Mouse (Mus musculus) hindbrain, embryonic 15.5 days (tissue): ENCODE data around the gene Abca17. TPM values are rescaled to one million over a fixed set of nuclear protein-coding genes. Genes with fewer than 3 reads are reported as not detected.

ENCODE experiments used
- ATAC-seq: fragments of 200-750 bp; cut with Nextera tagmentation; 2 replicates; pipeline ENCODE4 v1.8.0; 2017; ENCODE audit warnings: low read depth, moderate number of reproducible peaks, moderate TSS enrichment; ENCODE audit not compliant: low FRiP score
- H3K27ac ChIP-seq: fragments of 300-500 bp; sonication (generic); replicated peaks from 2 replicates; pipeline ENCODE4 v1.5.1; 2015; ENCODE audit warnings: mild to moderate bottlenecking, inconsistent platforms
- H3K27me3 ChIP-seq: fragments of 300-500 bp; sonication (generic); 2 replicates; pipeline ENCODE4 v1.6.1; 2015; ENCODE audit warnings: control low read depth, inconsistent platforms
- H3K36me3 ChIP-seq: fragments of 300-500 bp; sonication (generic); 2 replicates; pipeline ENCODE4 v1.6.1; 2015; ENCODE audit warnings: control low read depth, inconsistent platforms
- H3K4me1 ChIP-seq: fragments of 300-500 bp; sonication (generic); replicated peaks from 2 replicates; pipeline ENCODE4 v1.6.1; 2015; ENCODE audit warnings: control low read depth, inconsistent platforms
- H3K4me2 ChIP-seq: fragments of 300-500 bp; sonication (generic); 2 replicates; pipeline ENCODE4 v1.6.1; 2015; ENCODE audit warnings: moderate library complexity, mild to moderate bottlenecking, inconsistent platforms
- H3K4me3 ChIP-seq: fragments of 300-500 bp; sonication (generic); 2 replicates; pipeline ENCODE4 v1.5.1; 2015; ENCODE audit warnings: mild to moderate bottlenecking, inconsistent platforms
- H3K9ac ChIP-seq: fragments of 300-500 bp; sonication (generic); 2 replicates; pipeline ENCODE4 v1.6.1; 2015; ENCODE audit warnings: inconsistent platforms
- H3K9me3 ChIP-seq: fragments of 300-500 bp; sonication (generic); 2 replicates; pipeline ENCODE4 v1.6.1; 2016; ENCODE audit warnings: control low read depth, inconsistent platforms
- WGBS: fragments of 180-500 bp; shearing (Covaris S2); methylation state at CpG from one replicate; pipeline ENCODE4 v1.1.7; 2015; 5-methylcytosine and 5-hydroxymethylcytosine counted together
- polyA plus RNA-seq: library from polyadenylated mRNA; unstranded; fragments of >200 nt; fragmentation: Nextera tagmentation; extraction: Ambion mirVana; gene quantifications from 2 replicates; pipeline ENCODE4 v1.2.1, GENCODE M21; 2015

Abca17 gene
- polyA plus RNA-seq = 0.48 and 1.1 TPM in 2 replicates

DNA sequence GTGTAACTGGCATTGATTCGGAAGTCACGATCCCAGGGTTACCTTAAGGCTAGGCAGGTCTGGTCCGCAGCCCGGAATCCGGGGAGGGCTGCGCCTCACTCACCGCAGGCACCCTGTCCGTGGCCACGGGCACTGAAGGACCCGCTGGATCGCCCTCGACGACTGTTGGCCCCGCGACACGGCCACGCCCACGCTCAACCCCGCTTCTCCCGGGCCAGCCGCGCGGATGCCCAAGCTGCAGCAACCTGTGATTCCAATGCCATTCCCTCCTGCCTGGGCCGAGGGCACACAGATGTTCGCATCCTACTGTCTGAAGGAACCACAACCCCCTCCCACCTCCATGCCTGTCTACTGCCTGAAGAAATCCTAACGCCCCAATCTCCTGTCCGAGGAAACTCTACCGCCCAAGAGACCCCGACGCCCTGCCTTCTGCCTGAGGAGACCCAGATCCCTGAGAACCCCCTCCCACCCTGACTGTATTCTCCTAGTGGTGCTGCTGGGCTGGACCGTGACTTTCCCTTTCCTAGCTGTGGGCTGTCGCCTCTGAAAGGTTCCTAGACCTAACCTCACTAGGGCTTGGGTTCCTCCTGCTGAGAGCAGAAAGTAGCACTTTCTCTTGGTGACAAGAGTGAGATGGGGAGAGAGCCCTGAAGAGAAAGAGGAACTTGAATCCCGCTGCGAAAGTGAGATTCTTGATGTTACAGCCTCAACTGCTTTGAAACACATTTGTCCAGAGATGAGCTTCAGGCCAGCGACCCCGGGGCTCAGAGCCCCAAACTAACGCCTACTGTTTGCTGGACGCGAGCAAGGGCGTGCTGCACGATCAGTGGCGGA, at the start of gene Abca17:
Gene Abca17, minus strand, starts transcription at position 143 of the 834 bp plus-strand sequence.
- Histone ChIP-seq H3K4me1 (peaks cover 39% of the 10 kb centered on the region), H3K36me3 (no peaks in the 10 kb centered on the region), H3K27ac (peak within 1 kb of the TSS; percentile 84), H3K4me2 (peak within 1 kb of the TSS; percentile 92), H3K9ac (peak within 1 kb of the TSS; percentile 92), H3K9me3 (no peaks in the 10 kb centered on the region), H3K4me3 (peak within 1 kb of the TSS; percentile 86), H3K27me3 (no peaks in the 10 kb centered on the region)
- ATAC-seq = 0 out of 2 replicates have a peak, but pooled peaks have one; percentile 15
- 3% methylated on average over 42 of the region's 42 CpGs for WGBS

DNA sequence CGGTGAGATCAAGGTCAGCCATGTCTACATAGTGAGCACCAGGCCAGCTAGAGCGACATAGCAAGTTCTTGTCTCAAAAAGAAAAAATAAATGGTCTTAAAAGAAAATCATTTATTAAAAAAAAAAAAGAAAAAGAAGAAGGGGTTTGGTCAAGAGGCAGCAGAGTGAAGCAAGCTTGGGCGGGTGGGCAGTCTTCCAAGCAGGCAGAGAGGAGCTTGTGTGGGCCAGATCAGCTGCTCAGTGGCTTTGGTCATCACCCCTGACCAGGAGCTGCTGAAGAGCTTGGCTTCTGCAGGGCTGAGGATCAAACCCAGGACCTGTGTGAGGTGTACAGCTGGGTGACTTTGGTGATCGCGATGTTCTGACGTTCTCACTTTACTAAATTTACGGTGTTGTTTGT, 43.6 kb upstream of the Abca17 start:
- Histone ChIP-seq H3K36me3 (peaks cover 42% of the 10 kb centered on the region), H3K27me3 (no peaks in the 10 kb centered on the region), H3K4me3 (no peak overlapping the region), H3K27ac (no peak overlapping the region), H3K4me1 (no peaks in the 10 kb centered on the region), H3K9ac (no peak overlapping the region), H3K4me2 (no peak overlapping the region), H3K9me3 (no peaks in the 10 kb centered on the region)
- no peak for ATAC-seq
- 90% methylated on average over 7 of the region's 7 CpGs for WGBS

DNA sequence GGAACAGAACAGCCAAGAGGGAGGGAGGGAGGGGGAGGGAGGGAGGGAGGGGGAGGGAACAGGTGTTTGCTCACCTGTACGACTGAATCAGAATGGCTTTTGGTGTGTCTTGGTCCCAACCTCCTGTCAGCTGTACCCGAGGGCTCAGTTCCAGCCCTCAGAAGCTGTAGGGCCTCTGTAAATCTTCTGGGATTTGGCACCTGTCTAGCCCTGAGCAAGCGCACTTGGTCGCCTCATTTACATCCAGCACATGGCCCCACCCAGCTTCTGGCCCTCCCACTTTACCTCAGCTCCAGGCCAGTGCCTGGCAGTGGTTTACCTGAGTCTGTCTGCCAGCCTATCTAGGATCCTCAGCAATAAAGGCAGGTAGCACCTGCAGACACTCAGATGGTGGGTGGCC, 42.7 kb upstream of the Abca17 start:
- Histone ChIP-seq H3K9ac (no peak overlapping the region), H3K4me2 (no peak overlapping the region), H3K4me1 (no peaks in the 10 kb centered on the region), H3K36me3 (peaks cover 48% of the 10 kb centered on the region), H3K27me3 (no peaks in the 10 kb centered on the region), H3K27ac (no peak overlapping the region), H3K9me3 (no peaks in the 10 kb centered on the region), H3K4me3 (no peak overlapping the region)
- ATAC-seq = no peak
- 46% methylated on average over 4 of the region's 4 CpGs for WGBS

DNA sequence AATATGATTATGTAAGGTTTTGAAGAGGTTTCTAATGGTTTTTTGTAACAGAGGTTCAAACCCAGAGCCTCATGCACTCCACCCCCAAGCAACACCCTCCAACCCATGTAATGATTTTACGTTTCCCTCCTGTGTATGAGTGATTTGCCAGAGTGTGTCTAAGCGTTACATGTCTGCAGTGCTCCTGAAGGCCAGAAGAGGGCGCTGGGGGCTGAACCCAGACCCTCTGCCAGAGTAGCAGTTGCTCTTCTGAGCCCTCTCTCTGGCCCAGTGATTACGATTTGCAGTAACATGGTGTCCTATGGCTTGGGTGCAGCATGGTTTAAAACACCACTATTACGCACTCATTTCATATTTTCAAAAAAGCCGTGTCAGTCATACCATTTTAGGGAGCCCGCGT, 40.3 kb upstream of the Abca17 start:
- peaks cover 58% of the 10 kb centered on the region for H3K36me3 ChIP-seq
- H3K27me3 ChIP-seq = no peaks in the 10 kb centered on the region
- H3K4me3 ChIP-seq = no peak overlapping the region
- H3K4me1 ChIP-seq = no peaks in the 10 kb centered on the region
- no peak overlapping the region for H3K4me2 ChIP-seq
- no peak overlapping the region for H3K27ac ChIP-seq
- no peak overlapping the region for H3K9ac ChIP-seq
- 66% methylated on average over 8 of the region's 8 CpGs for WGBS
- no peak for ATAC-seq
- H3K9me3 ChIP-seq = no peaks in the 10 kb centered on the region

DNA sequence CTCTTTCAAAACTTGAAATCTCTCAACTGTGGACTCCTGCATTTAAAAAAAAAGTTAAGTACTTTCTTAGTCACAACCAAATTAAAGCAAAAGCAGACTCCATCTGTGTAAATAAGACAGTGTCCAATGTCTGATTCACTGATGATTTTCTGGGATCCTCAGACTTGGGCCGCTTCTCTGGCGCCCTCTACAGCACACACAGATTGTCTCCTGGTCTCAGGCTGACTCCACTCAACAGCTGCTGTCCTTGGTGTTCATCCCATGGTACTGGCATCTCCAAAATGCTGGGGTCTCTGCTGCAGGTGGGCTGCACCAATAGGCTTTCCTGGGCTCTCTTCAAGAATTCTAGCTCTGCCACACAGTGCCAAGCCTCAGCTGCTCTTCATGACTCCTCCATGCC, 39.0 kb upstream of the Abca17 start:
- H3K27ac ChIP-seq = no peak overlapping the region
- H3K4me1 ChIP-seq = no peaks in the 10 kb centered on the region
- no peak overlapping the region for H3K9ac ChIP-seq
- no peaks in the 10 kb centered on the region for H3K9me3 ChIP-seq
- no peak overlapping the region for H3K4me2 ChIP-seq
- WGBS = 5% methylated on average over 2 of the region's 2 CpGs
- no peak for ATAC-seq
- H3K4me3 ChIP-seq = no peak overlapping the region
- no peaks in the 10 kb centered on the region for H3K27me3 ChIP-seq
- peaks cover 66% of the 10 kb centered on the region for H3K36me3 ChIP-seq

DNA sequence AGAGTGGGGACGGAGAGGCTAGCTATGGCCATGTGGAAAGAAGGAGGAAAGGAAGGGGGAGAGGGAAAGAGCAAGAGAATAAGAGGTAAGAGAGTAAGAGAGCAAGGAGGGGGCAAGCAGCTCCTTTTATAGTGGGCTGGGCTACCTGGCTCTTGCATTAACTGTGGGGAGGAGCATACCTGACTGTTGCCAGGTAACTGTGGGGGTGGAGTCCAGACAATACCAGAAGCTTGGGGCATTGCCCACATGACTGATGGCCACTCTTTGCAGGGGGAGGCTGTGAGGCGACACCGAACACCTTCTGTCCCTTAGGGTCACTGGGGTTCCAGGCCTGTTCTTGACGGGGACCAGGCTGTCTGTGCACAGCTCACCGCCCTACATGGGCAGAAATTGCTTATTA, 37.8 kb upstream of the Abca17 start:
- 86% methylated on average over 5 of the region's 5 CpGs for WGBS
- Histone ChIP-seq H3K4me3 (no peak overlapping the region), H3K36me3 (peaks cover 70% of the 10 kb centered on the region), H3K4me2 (no peak overlapping the region), H3K9ac (no peak overlapping the region), H3K27ac (no peak overlapping the region), H3K9me3 (no peaks in the 10 kb centered on the region), H3K27me3 (no peaks in the 10 kb centered on the region), H3K4me1 (no peaks in the 10 kb centered on the region)
- ATAC-seq = no peak

DNA sequence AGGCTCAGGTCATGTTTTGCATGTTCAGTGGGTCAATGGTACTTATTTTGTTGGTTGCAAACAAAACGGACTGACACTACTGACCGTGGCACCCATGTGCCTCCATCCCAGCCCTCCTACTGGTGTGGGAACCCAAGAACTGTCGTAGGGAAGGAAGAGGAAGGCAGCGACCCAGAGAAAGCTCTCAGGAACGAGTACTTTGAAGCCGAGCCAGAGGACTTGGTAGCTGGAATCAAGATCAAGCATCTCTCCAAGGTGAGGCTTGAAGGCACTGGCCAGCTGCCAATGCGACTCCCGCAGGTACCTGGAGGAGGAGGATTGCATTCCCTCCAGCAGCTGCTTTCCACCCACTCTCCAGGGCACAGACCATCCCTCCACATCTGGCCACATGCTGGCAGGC, 32.9 kb upstream of the Abca17 start:
- 85% methylated on average over 8 of the region's 8 CpGs for WGBS
- ATAC-seq = no peak
- Histone ChIP-seq H3K9me3 (no peaks in the 10 kb centered on the region), H3K4me3 (no peak overlapping the region), H3K9ac (no peak overlapping the region), H3K36me3 (peaks cover 81% of the 10 kb centered on the region), H3K4me2 (no peak overlapping the region), H3K27me3 (no peaks in the 10 kb centered on the region), H3K4me1 (no peaks in the 10 kb centered on the region), H3K27ac (no peak overlapping the region)

DNA sequence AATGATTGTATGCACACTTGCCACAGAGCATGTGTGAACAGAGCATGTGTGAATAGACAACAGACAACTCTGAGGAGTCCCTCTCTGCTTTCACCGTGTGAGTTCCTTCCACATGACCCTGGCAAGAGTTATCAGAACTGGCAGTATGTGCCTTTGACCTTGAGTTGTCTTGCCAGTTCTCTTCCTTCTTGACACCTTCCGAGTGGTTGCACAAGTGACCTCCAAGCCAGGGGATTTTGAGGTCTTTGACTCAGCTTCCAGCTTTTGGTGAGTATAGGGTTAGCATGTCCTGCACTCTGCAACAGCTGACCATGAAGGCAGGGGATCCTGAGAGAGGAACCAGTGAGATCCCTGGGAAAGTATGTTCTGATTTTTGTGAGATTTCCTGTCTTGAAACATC, 27.6 kb upstream of the Abca17 start:
- H3K9me3 ChIP-seq = no peaks in the 10 kb centered on the region
- ATAC-seq = no peak
- 97% methylated on average over 2 of the region's 2 CpGs for WGBS
- no peak overlapping the region for H3K27ac ChIP-seq
- H3K9ac ChIP-seq = no peak overlapping the region
- H3K36me3 ChIP-seq = peaks cover 71% of the 10 kb centered on the region
- H3K27me3 ChIP-seq = no peaks in the 10 kb centered on the region
- H3K4me1 ChIP-seq = no peaks in the 10 kb centered on the region
- H3K4me2 ChIP-seq = no peak overlapping the region
- no peak overlapping the region for H3K4me3 ChIP-seq

DNA sequence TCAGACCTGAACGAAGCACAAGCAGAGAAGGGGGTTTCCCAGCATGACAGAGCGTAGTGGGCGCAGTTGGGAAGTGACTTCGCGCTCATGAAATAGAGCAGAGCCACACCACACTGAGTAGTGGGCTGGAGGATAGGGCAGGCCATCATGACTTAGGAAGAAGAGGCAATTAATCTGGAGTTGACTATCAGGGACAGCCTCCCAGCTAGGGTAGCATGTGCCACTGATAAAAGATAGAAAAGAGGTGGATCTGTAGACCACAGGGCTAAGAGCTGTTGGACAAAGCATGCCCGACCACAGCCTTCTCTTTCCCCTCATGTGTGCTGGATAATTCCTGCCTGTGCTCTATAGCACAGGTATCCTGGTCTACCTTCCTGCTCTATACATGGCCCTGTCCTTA, 25.0 kb upstream of the Abca17 start:
- Histone ChIP-seq H3K9ac (no peak overlapping the region), H3K36me3 (peaks cover 67% of the 10 kb centered on the region), H3K4me1 (no peaks in the 10 kb centered on the region), H3K27me3 (no peaks in the 10 kb centered on the region), H3K4me3 (no peak overlapping the region), H3K9me3 (no peaks in the 10 kb centered on the region), H3K4me2 (no peak overlapping the region), H3K27ac (no peak overlapping the region)
- 92% methylated on average over 6 of the region's 6 CpGs for WGBS
- no peak for ATAC-seq

DNA sequence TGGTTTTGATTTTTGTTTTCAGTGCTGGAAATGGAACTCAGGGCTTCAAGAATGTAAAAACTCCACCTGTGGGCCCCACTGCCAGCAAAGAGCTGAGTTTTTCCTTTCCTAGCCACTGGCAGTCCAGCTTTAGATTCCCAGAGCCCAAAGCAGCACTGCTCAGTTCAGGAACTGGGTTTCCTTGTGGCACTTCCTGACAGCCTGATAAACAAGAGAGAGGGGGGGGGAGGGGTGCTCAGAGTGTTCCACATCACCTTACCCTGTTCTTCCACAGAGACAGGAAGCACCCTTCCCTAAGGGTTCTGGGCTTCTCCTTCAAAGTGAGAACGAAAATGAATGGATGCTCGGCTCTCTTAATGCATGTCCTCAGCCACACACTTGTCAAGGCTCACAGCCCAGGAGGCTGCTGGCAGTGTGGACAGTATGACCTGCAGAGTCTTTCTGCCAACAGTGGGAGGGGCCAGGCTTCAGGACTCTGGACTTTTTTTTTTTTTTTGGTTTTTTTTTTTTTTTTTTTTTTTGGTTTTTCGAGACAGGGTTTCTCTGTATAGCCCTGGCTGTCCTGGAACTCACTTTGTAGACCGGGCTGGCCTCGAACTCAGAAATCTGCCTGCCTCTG, 24.3 kb upstream of the Abca17 start:
- ATAC-seq = no peak
- no peak overlapping the region for H3K9ac ChIP-seq
- 81% methylated on average over 5 of the region's 5 CpGs for WGBS
- H3K9me3 ChIP-seq = no peaks in the 10 kb centered on the region
- no peak overlapping the region for H3K27ac ChIP-seq
- H3K4me2 ChIP-seq = no peak overlapping the region
- H3K27me3 ChIP-seq = no peaks in the 10 kb centered on the region
- no peak overlapping the region for H3K4me3 ChIP-seq
- H3K36me3 ChIP-seq = peaks cover 70% of the 10 kb centered on the region
- H3K4me1 ChIP-seq = no peaks in the 10 kb centered on the region

DNA sequence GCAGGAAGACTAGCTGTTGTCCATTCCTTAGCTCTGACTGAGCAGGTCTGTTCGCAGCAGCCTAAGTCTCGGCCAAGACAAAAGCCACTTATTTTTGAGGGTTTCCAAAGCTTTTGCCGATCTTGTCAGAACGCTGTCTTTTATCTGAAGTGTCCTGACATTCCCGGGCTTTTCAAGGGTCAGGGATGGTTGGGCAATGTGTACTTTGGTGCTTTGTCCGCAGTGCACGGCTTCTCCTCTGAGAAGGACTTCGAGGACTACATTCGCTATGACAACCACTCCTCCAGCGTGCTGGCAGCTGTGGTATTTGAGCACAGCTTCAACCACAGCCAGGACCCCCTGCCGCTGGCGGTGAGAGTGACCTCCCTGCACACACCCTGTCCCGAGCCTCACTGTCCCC, 15.0 kb upstream of the Abca17 start:
- no peaks in the 10 kb centered on the region for H3K4me1 ChIP-seq
- H3K36me3 ChIP-seq = peaks cover 45% of the 10 kb centered on the region
- no peak overlapping the region for H3K9ac ChIP-seq
- 28% methylated on average over 13 of the region's 13 CpGs for WGBS
- H3K27me3 ChIP-seq = no peaks in the 10 kb centered on the region
- no peak overlapping the region for H3K27ac ChIP-seq
- no peak for ATAC-seq
- H3K4me2 ChIP-seq = no peak overlapping the region
- no peaks in the 10 kb centered on the region for H3K9me3 ChIP-seq
- H3K4me3 ChIP-seq = no peak overlapping the region

DNA sequence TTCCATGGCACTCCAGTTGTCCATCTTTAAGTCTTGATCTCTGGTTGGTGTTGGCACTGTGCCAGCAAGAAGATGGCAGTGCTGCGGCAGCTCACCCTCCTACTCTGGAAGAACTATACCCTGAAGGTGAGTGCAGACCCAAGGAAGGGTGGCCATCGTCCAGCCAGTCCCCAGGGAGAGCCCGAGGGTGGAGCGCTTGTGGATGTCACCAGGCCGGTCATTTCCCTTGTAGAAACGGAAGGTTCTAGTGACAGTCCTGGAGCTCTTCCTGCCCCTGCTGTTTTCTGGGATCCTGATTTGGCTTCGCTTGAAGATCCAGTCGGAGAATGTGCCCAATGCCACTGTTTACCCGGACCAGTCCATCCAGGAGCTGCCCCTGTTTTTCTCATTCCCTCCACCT, 13.6 kb upstream of the Abca17 start:
- ATAC-seq = no peak
- Histone ChIP-seq H3K9me3 (no peaks in the 10 kb centered on the region), H3K4me2 (no peak overlapping the region), H3K4me1 (no peaks in the 10 kb centered on the region), H3K27me3 (no peaks in the 10 kb centered on the region), H3K4me3 (no peak overlapping the region), H3K36me3 (peaks cover 38% of the 10 kb centered on the region), H3K9ac (no peak overlapping the region), H3K27ac (no peak overlapping the region)
- WGBS = 87% methylated on average over 9 of the region's 9 CpGs
